Mouse (Mus musculus): ENCODE data around the gene Ptpn22. TPM values are rescaled to one million over a fixed set of nuclear protein-coding genes. Genes with fewer than 3 reads are reported as not detected.

The Ptpn22 gene
- polyA plus RNA-seq, 1 experiment from 2014 or later, result 0.31 TPM

DNA sequence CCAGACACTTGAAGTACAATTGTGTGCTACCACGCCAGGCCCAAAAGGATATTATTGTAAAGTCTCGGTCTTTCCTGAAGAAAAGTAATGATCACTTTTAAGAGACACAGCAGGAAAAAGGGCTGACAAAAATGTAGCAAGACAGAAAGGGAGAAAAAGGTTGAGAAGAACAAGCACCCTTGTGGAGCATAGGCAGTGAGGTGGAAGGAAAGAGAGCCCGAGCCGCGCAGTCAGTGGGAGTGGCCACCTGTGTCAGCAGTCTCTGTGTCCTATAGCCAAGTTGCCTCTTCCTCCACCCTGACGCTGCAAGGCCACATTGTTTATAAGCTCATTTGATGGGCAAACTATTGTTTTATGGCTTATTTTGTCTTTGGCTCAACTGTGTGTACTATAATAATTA, 67.9 kb downstream of the Ptpn22 start:
- H3K27ac ChIP-seq, result no peak overlapping the region
- 0 out of 2 replicates have a peak, but pooled peaks cover 4% of the 10 kb centered on the region for H3K4me1 ChIP-seq (replicated peaks)
- WGBS, result 78% methylated on average over 6 of the region's 6 CpGs
- no peaks in the 10 kb centered on the region for H3K27me3 ChIP-seq
- H3K4me2 ChIP-seq, result no peak overlapping the region
- no peaks in the 10 kb centered on the region for H3K9me3 ChIP-seq
- ATAC-seq (ENCODE audit: insufficient number of reproducible peaks, insufficient read depth, low FRiP score, low TSS enrichment, low read depth), result no peak
- no peak overlapping the region for H3K9ac ChIP-seq (replicated peaks)
- H3K36me3 ChIP-seq, result peaks cover 23% of the 10 kb centered on the region
- no peak overlapping the region for H3K4me3 ChIP-seq (replicated peaks)

- no peak for ATAC-seq (ENCODE audit: insufficient number of reproducible peaks, insufficient read depth, low FRiP score, low TSS enrichment, low read depth)
- Histone ChIP-seq H3K9ac (replicated peaks) (no peak overlapping the region), H3K27ac (no peak overlapping the region), H3K36me3 (peaks cover 3% of the 10 kb centered on the region; the same call in 1 of the 2 replicates), H3K4me1 (replicated peaks) (no peaks in the 10 kb centered on the region), H3K4me2 (no peak overlapping the region), H3K9me3 (no peaks in the 10 kb centered on the region), H3K27me3 (no peaks in the 10 kb centered on the region), H3K4me3 (replicated peaks) (no peak overlapping the region)
- 89% methylated on average over 1 of the region's 1 CpGs for WGBS
These were observed 85.4 kb downstream of the Ptpn22 start for GRCm38 (mm10) chr3:103944794-103945562.

DNA sequence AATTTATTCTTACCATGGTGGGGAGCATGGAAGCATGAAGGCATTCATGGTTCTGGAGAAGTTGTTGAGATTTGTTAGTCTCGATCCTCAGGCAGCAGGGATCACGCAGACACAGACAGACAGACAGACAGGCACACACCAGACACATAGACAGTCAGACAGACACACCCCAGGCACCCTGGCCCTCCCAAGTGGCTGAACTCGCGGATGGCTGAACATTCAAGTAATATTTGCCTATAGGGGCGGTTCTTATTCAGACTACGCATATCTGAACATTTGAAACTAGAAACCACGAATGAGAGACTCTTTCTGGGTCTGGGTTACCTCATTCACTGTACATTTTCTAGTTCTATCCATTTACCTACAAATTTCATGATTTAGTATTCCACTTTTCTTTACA, 89.1 kb downstream of the Ptpn22 start:
- H3K4me2 ChIP-seq, result no peak overlapping the region
- H3K36me3 ChIP-seq, result peaks cover 3% of the 10 kb centered on the region; the same call in 1 of the 2 replicates
- no peak overlapping the region for H3K4me3 ChIP-seq (replicated peaks)
- H3K27ac ChIP-seq, result no peak overlapping the region
- no peaks in the 10 kb centered on the region for H3K27me3 ChIP-seq
- WGBS, result 86% methylated on average over 7 of the region's 7 CpGs
- no peaks in the 10 kb centered on the region for H3K4me1 ChIP-seq (replicated peaks)
- no peak overlapping the region for H3K9ac ChIP-seq (replicated peaks)
- no peak for ATAC-seq (ENCODE audit: insufficient number of reproducible peaks, insufficient read depth, low FRiP score, low TSS enrichment, low read depth)
- no peaks in the 10 kb centered on the region for H3K9me3 ChIP-seq

DNA sequence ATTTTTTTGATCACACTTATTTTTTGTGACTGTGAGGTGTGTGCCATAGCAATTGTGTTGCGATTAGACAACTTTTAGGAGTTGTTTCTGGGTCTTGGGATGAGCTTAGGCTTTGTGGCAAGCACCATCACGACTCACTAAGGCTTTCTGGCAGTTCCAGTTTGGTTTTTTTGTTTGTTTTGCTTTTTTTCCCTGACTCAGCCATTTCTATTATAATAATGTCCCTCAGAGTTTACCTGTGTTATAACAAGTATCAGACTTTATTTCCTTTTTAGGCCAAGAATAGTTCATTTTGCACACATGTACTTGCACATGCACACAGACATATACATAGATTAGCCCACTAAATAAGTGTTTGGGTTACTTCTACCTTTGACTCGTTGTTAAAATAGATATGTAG, 101.0 kb downstream of the Ptpn22 start:
- ATAC-seq (ENCODE audit: insufficient number of reproducible peaks, insufficient read depth, low FRiP score, low TSS enrichment, low read depth), result no peak
- Histone ChIP-seq H3K4me3 (replicated peaks) (no peak overlapping the region), H3K9ac (replicated peaks) (no peak overlapping the region), H3K27ac (no peak overlapping the region), H3K27me3 (no peaks in the 10 kb centered on the region), H3K9me3 (no peaks in the 10 kb centered on the region), H3K4me2 (no peak overlapping the region), H3K4me1 (replicated peaks) (no peaks in the 10 kb centered on the region), H3K36me3 (peaks cover 56% of the 10 kb centered on the region)
- WGBS, result 94% methylated on average over 3 of the region's 3 CpGs

Other genes with a start within 250 kb of the Ptpn22 start
- gene Atg4a-ps, start 213.7 kb upstream of the Ptpn22 start, polyA plus RNA-seq (2016; fragmentation: Nextera tagmentation; extraction: Ambion mirVana), result 0.24 TPM in 1 of 2 replicates, not detected in the other
- gene Olfml3, start 121.8 kb upstream of the Ptpn22 start, polyA plus RNA-seq (2016; fragmentation: Nextera tagmentation; extraction: Ambion mirVana), result 33.8 and 36.9 TPM in 2 replicates
- not detected in 2 replicates for gene Gm10964, start 120.4 kb upstream of the Ptpn22 start, polyA plus RNA-seq (2016; fragmentation: Nextera tagmentation; extraction: Ambion mirVana)
- gene Hipk1, start 68.2 kb upstream of the Ptpn22 start, polyA plus RNA-seq (2016; fragmentation: Nextera tagmentation; extraction: Ambion mirVana), result 12.6 and 13.0 TPM in 2 replicates
- gene Dclre1b, start 50.4 kb upstream of the Ptpn22 start, polyA plus RNA-seq (2016; fragmentation: Nextera tagmentation; extraction: Ambion mirVana), result 31.8 and 32.5 TPM in 2 replicates
- gene Ap4b1, start 50.3 kb upstream of the Ptpn22 start, polyA plus RNA-seq (2016; fragmentation: Nextera tagmentation; extraction: Ambion mirVana), result 21.6 and 24.6 TPM in 2 replicates
- 0.24 TPM in 1 of 2 replicates, not detected in the other for gene Gm43064, start 50.2 kb upstream of the Ptpn22 start, polyA plus RNA-seq (2016; fragmentation: Nextera tagmentation; extraction: Ambion mirVana)
- not detected in 2 replicates for gene Bcl2l15, start 27.2 kb upstream of the Ptpn22 start, polyA plus RNA-seq (2016; fragmentation: Nextera tagmentation; extraction: Ambion mirVana)
- 18.7 and 21.5 TPM in 2 replicates for gene Rsbn1, start 54.3 kb downstream of the Ptpn22 start, polyA plus RNA-seq (2016; fragmentation: Nextera tagmentation; extraction: Ambion mirVana)
- gene Phtf1, start 108.3 kb downstream of the Ptpn22 start, polyA plus RNA-seq (2016; fragmentation: Nextera tagmentation; extraction: Ambion mirVana), result 43.7 and 47.6 TPM in 2 replicates